Mouse (Mus musculus): ENCODE results near the gene Klra2. TPM values are rescaled to one million over a fixed set of nuclear protein-coding genes. Genes with fewer than 3 reads are reported as not detected.
"Not testable (repeated sequence)": the region's sequence is repeated elsewhere in the genome, so short reads cannot be mapped to it uniquely, and the experiment has no call there.

Gene Klra2
- total RNA-seq (2022) = under 1 TPM; 0.35 to 0.98 (median 0.71) TPM

- DNase-seq (ENCODE audit: low spot score in 2 of 2) = no peak
These were observed at the start of gene Klra2 for GRCm38 (mm10) chr6:131247206-131247605. Gene Klra2 (minus strand): TSS chr6:131247362.

- no peak for DNase-seq (ENCODE audit: low spot score in 2 of 2)
These were observed 47.4 kb upstream of the Klra2 start for GRCm38 (mm10) chr6:131294435-131295112.

- no peak for DNase-seq (ENCODE audit: low spot score in 2 of 2)
These were observed 46.8 kb upstream of the Klra2 start for GRCm38 (mm10) chr6:131293916-131294315.

- peak; percentile 60 to 87 for DNase-seq (ENCODE audit: low spot score in 2 of 2)
These were observed 46.0 kb upstream of the Klra2 start, which contains the start of gene Magohb for GRCm38 (mm10) chr6:131292991-131293788. Gene Magohb (minus strand): TSS chr6:131293244.

GRCm38 (mm10) chr6:131292276-131292990, 45.3 kb upstream of the Klra2 start:
- DNase-seq (ENCODE audit: low spot score in 2 of 2) = peak in 1 of 2 experiments; percentile 24

- no peak for DNase-seq (ENCODE audit: low spot score in 2 of 2)
These were observed 43.3 kb upstream of the Klra2 start for GRCm38 (mm10) chr6:131290430-131290829.

- not testable (repeated sequence) for DNase-seq (ENCODE audit: low spot score in 2 of 2)
These were observed 31.0 kb upstream of the Klra2 start for GRCm38 (mm10) chr6:131278160-131278559.

GRCm38 (mm10) chr6:131276659-131277058, 29.5 kb upstream of the Klra2 start:
- DNase-seq (ENCODE audit: low spot score in 2 of 2) = no peak

- DNase-seq (ENCODE audit: low spot score in 2 of 2) = no peak
These were observed 25.1 kb upstream of the Klra2 start for GRCm38 (mm10) chr6:131272311-131272710.

- DNase-seq (ENCODE audit: low spot score in 2 of 2) = no peak
These were observed 23.1 kb upstream of the Klra2 start for GRCm38 (mm10) chr6:131270312-131270711.

GRCm38 (mm10) chr6:131269599-131269998, 22.4 kb upstream of the Klra2 start:
- no peak for DNase-seq (ENCODE audit: low spot score in 2 of 2)

GRCm38 (mm10) chr6:131264175-131264574, 17.0 kb upstream of the Klra2 start:
- no peak for DNase-seq (ENCODE audit: low spot score in 2 of 2)

GRCm38 (mm10) chr6:131262778-131263177, 15.6 kb upstream of the Klra2 start:
- no peak for DNase-seq (ENCODE audit: low spot score in 2 of 2)

GRCm38 (mm10) chr6:131262009-131262408, 14.8 kb upstream of the Klra2 start:
- DNase-seq (ENCODE audit: low spot score in 2 of 2) = no peak

GRCm38 (mm10) chr6:131245081-131245480, 2.1 kb downstream of the Klra2 start:
- DNase-seq (ENCODE audit: low spot score in 2 of 2) = no peak

Other genes starting within 250 kb of the Klra2 start
- 10 to 100 TPM in 1 of 4 experiments, 1 to 10 TPM in 3; 8.9 to 11.6 (median 9.6) TPM for gene Magohb, start 45.9 kb upstream of the Klra2 start, total RNA-seq (2022)
- gene Styk1, start 106.2 kb upstream of the Klra2 start, total RNA-seq (2022) = under 1 TPM in 3 of 4 experiments, not detected in 1; 0.21 to 0.48 (median 0.46) TPM
- gene Ybx3, start 141.1 kb upstream of the Klra2 start, total RNA-seq (2022) = 10 to 100 TPM; 35.8 to 47.8 (median 38.5) TPM
- gene 5430401F13Rik, start 239.0 kb upstream of the Klra2 start, total RNA-seq (2022) = not detected
- not detected for gene Gm6619, start 239.0 kb upstream of the Klra2 start, total RNA-seq (2022)

Measured in left cerebral cortex, adult 8-10 months (tissue).